Mouse (Mus musculus): ENCODE data around the gene Cd209b. TPM values are rescaled to one million over a fixed set of nuclear protein-coding genes. Genes with fewer than 3 reads are reported as not detected.

The Cd209b gene
- polyA plus RNA-seq (2017; shearing (Covaris generic)): 10 to 100 TPM in 1 of 2 experiments, under 1 TPM in 1; 0.23 to 22.9 TPM

GRCm38 (mm10) chr8:3926744-3927143 is at the start of gene Cd209b:
Gene Cd209b (minus strand): TSS chr8:3926844.

GRCm38 (mm10) chr8:3954646-3955045 is 28.0 kb upstream of the Cd209b start, which contains the start of gene Cd209c:
Gene Cd209c (minus strand): TSS chr8:3954746.

GRCm38 (mm10) chr8:3878455-3878854 is 48.2 kb downstream of the Cd209b start, which contains the start of gene Cd209d:
Gene Cd209d (minus strand): TSS chr8:3878555.

Other genes with a start within 250 kb of the Cd209b start
- 1 to 10 TPM in 1 of 2 experiments, under 1 TPM in 1; 0.47 to 2.0 TPM for gene Fcer2a, start 232.7 kb downstream of the Cd209b start, polyA plus RNA-seq (2017; shearing (Covaris generic))
- not detected for gene Clec4g, start 206.2 kb downstream of the Cd209b start, polyA plus RNA-seq (2017; shearing (Covaris generic))
- gene Cd209a, start 177.9 kb downstream of the Cd209b start, polyA plus RNA-seq (2017; shearing (Covaris generic)): under 1 TPM; 0.20 to 0.32 TPM
- under 1 TPM in 1 of 2 experiments, not detected in 1; 0.12 TPM for gene Cd209e, start 72.5 kb downstream of the Cd209b start, polyA plus RNA-seq (2017; shearing (Covaris generic))
- 1 to 10 TPM in 1 of 2 experiments, not detected in 1; 5.1 TPM for gene Cd209d, start 48.3 kb downstream of the Cd209b start, polyA plus RNA-seq (2017; shearing (Covaris generic))
- under 1 TPM; 0.26 to 0.47 TPM for gene Cd209c, start 27.9 kb upstream of the Cd209b start, polyA plus RNA-seq (2017; shearing (Covaris generic))
- under 1 TPM in 1 of 2 experiments, not detected in 1; 0.36 TPM for gene Cd209f, start 179.0 kb upstream of the Cd209b start, polyA plus RNA-seq (2017; shearing (Covaris generic))
- under 1 TPM in 1 of 2 experiments, not detected in 1; 0.55 TPM for gene Cd209g, start 207.3 kb upstream of the Cd209b start, polyA plus RNA-seq (2017; shearing (Covaris generic))
- 10 to 100 TPM; 12.9 to 14.8 TPM for gene Evi5l, start 239.7 kb upstream of the Cd209b start, polyA plus RNA-seq (2017; shearing (Covaris generic))